Mouse (Mus musculus): ENCODE data around the gene Saa4. TPM values are rescaled to one million over a fixed set of nuclear protein-coding genes. Genes with fewer than 3 reads are reported as not detected.

Saa4 gene
- polyA plus RNA-seq, 1 experiment from 2014 or later: not detected

DNA sequence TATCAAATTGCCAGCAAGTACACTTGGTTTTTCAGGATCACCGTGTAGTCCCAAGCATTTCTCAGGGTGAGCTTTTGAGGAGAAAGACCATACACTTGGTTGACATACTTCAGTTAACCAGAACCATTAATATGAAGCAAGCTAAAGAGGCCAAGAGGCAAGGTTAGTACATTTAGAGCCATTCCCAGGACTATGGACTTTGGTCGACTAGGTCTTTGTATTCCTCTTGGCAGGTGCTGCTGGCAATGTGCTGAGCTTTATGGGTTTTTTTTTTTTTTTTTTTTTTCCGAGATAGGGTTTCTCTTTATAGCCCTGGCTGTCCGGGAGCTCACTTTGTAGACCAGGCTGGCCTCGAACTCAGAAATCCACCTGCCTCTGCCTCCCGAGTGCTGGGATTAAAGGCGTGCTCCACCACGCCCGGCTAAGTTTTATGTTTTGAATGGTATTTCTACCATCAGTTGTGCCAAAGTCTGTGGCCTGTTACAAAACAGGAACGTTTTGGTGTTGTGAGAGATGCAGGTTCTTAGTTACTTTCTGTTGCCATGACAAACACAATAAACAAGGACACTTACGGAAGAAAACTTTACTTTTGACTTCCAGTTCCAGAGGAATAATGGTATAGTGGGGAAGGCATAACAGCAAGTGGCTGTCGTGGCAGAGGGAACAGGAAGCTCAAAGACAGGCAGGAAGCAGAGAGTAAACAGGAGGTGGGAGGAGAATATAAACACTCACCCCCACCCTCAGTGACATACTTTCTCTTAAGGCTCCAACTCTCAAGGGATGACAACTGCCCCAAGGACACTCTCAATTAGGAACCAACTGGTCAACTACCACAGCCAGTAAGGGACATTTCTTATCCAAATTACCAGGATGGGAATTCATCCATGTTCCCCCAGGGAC, 6.4 kb upstream of the Saa4 start:
- no peaks in the 10 kb centered on the region for H3K27me3 ChIP-seq (ENCODE audit: poor library complexity, severe bottlenecking)
- no peak overlapping the region for H3K4me3 ChIP-seq
- DNase-seq (ENCODE audit: extremely low spot score, low spot score): no peak
- 88% methylated on average over 12 of the region's 12 CpGs for WGBS
- no peaks in the 10 kb centered on the region for H3K36me3 ChIP-seq (replicated peaks)
- no peaks in the 10 kb centered on the region for H3K4me1 ChIP-seq
- no peak overlapping the region for H3K27ac ChIP-seq
- no peaks in the 10 kb centered on the region for H3K9me3 ChIP-seq

DNA sequence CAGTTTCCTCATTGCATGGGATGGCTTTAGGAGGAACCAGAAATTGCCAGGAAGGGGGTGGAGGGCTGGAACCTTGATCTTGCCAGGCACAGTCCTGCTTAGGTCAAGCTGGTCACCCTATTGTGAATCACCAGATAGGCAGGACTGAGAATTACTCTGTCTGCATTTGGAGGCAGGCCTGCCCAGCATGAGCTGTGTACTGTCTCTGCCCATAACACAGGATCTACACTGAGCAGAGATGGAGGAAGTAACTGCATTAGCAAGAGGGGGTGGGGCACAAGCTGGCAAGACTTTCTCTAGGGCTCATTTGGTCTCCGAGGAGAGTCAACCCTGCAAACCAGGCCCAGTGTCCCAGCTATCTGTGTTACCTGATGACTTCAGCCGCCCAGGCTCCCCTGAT, 2.6 kb upstream of the Saa4 start:
- no peak for DNase-seq (ENCODE audit: extremely low spot score, low spot score)
- H3K4me3 ChIP-seq: no peak overlapping the region
- H3K27ac ChIP-seq: no peak overlapping the region
- H3K9me3 ChIP-seq: no peaks in the 10 kb centered on the region
- no peaks in the 10 kb centered on the region for H3K36me3 ChIP-seq (replicated peaks)
- 87% methylated on average over 2 of the region's 2 CpGs for WGBS
- no peaks in the 10 kb centered on the region for H3K4me1 ChIP-seq
- no peaks in the 10 kb centered on the region for H3K27me3 ChIP-seq (ENCODE audit: poor library complexity, severe bottlenecking)

DNA sequence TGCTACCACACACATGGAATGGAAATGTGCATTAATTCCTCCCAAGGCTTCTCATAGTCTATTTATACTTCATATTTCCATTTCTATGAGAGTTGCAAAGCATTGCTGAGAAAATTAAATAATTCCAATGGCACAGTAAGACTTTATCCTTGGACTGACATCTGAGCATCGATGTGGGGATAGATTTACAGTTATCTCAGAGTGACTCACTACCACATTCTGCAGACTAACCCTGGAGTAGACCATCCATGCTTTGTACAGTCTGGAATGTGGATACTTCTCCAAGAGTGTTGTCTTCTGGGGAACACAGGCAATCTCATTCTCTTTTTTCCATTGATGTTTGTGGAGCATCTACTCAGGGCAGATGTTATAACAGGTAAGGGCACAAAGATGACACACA, 4.8 kb downstream of the Saa4 start:
- DNase-seq (ENCODE audit: extremely low spot score, low spot score): no peak
- WGBS: 84% methylated on average over 1 of the region's 1 CpGs
- Histone ChIP-seq H3K4me1 (no peaks in the 10 kb centered on the region), H3K9me3 (no peaks in the 10 kb centered on the region), H3K36me3 (replicated peaks) (no peaks in the 10 kb centered on the region), H3K27ac (no peak overlapping the region), H3K4me3 (no peak overlapping the region), H3K27me3 (ENCODE audit: poor library complexity, severe bottlenecking) (no peaks in the 10 kb centered on the region)

GRCm38 (mm10) chr7:46724396-46724795, 8.0 kb downstream of the Saa4 start:
- H3K27ac ChIP-seq: no peak overlapping the region
- no peaks in the 10 kb centered on the region for H3K36me3 ChIP-seq (replicated peaks)
- H3K4me3 ChIP-seq: no peak overlapping the region
- no peaks in the 10 kb centered on the region for H3K27me3 ChIP-seq (ENCODE audit: poor library complexity, severe bottlenecking)
- DNase-seq (ENCODE audit: extremely low spot score, low spot score): no peak
- H3K9me3 ChIP-seq: no peaks in the 10 kb centered on the region
- WGBS: 82% methylated on average over 5 of the region's 5 CpGs
- no peaks in the 10 kb centered on the region for H3K4me1 ChIP-seq

GRCm38 (mm10) chr7:46723849-46724248, 8.6 kb downstream of the Saa4 start:
- DNase-seq (ENCODE audit: extremely low spot score, low spot score): no peak
- H3K27me3 ChIP-seq (ENCODE audit: poor library complexity, severe bottlenecking): no peaks in the 10 kb centered on the region
- 94% methylated on average over 3 of the region's 3 CpGs for WGBS
- no peak overlapping the region for H3K4me3 ChIP-seq
- no peaks in the 10 kb centered on the region for H3K9me3 ChIP-seq
- no peak overlapping the region for H3K27ac ChIP-seq
- H3K4me1 ChIP-seq: no peaks in the 10 kb centered on the region
- no peaks in the 10 kb centered on the region for H3K36me3 ChIP-seq (replicated peaks)

DNA sequence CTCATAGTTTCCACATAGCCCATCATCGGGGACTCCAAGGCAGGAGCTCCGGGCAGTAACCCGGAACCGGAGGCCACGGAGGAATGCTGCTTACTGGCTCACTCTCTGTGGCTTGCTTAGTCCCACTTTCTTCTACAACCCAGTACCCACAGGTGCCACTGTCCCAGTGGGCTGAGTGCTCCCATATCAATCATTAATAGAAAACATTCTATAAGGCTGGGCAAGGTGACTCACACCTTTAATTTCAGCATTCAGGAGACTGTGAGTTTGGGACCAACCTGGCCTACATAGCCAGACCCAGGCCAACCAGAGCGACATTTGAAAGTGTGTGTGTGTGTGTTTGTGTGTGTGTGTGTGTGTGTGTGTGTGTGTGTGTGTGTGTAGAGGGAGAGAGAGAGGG, 9.0 kb downstream of the Saa4 start:
- Histone ChIP-seq H3K36me3 (replicated peaks) (no peaks in the 10 kb centered on the region), H3K27ac (no peak overlapping the region), H3K4me3 (no peak overlapping the region), H3K4me1 (no peaks in the 10 kb centered on the region), H3K27me3 (ENCODE audit: poor library complexity, severe bottlenecking) (no peaks in the 10 kb centered on the region), H3K9me3 (no peaks in the 10 kb centered on the region)
- WGBS: 94% methylated on average over 6 of the region's 6 CpGs
- DNase-seq (ENCODE audit: extremely low spot score, low spot score): no peak

DNA sequence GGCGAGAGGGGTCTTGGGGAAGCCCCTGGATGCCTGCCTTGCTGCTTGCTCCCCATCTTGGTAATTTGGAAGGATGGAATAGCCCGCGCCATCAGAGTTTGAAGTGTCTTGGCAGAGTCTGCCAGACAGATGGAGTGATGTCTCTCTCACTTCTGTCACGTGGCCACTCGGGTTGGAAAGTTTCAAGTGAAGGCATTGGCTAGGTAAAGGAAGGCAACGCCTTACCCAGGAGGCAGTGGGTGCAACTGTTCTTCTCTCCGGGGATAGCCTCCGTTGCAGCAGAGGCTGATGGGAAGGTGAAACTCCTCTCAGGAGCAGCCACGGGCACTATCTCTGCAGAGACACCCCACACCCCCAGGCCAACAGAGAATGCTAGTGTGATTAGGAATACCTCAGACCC, 11.9 kb downstream of the Saa4 start:
- Histone ChIP-seq H3K4me3 (no peak overlapping the region), H3K4me1 (no peaks in the 10 kb centered on the region), H3K36me3 (replicated peaks) (no peaks in the 10 kb centered on the region), H3K27me3 (ENCODE audit: poor library complexity, severe bottlenecking) (no peaks in the 10 kb centered on the region), H3K27ac (no peak overlapping the region), H3K9me3 (no peaks in the 10 kb centered on the region)
- no peak for DNase-seq (ENCODE audit: extremely low spot score, low spot score)
- WGBS: 78% methylated on average over 9 of the region's 9 CpGs

- WGBS: 84% methylated on average over 7 of the region's 7 CpGs
- no peak overlapping the region for H3K4me3 ChIP-seq
Measured at GRCm38 (mm10) chr7:46719526-46719925, 12.9 kb downstream of the Saa4 start.

GRCm38 (mm10) chr7:46718591-46719270, 13.7 kb downstream of the Saa4 start:
- Histone ChIP-seq H3K27ac (no peak overlapping the region), H3K9me3 (no peaks in the 10 kb centered on the region), H3K27me3 (ENCODE audit: poor library complexity, severe bottlenecking) (peaks cover 6% of the 10 kb centered on the region; the same call in 1 of the 2 replicates), H3K4me3 (no peak overlapping the region), H3K4me1 (no peaks in the 10 kb centered on the region), H3K36me3 (replicated peaks) (no peaks in the 10 kb centered on the region)
- WGBS: 89% methylated on average over 7 of the region's 7 CpGs
- no peak for DNase-seq (ENCODE audit: extremely low spot score, low spot score)

More at GRCm38 (mm10) chr7:46719526-46719925, 12.9 kb downstream of the Saa4 start:
- DNase-seq (ENCODE audit: extremely low spot score, low spot score): no peak
- H3K4me1 ChIP-seq: no peaks in the 10 kb centered on the region
- H3K36me3 ChIP-seq (replicated peaks): no peaks in the 10 kb centered on the region
- H3K27me3 ChIP-seq (ENCODE audit: poor library complexity, severe bottlenecking): no peaks in the 10 kb centered on the region
- no peak overlapping the region for H3K27ac ChIP-seq
- no peaks in the 10 kb centered on the region for H3K9me3 ChIP-seq

DNA sequence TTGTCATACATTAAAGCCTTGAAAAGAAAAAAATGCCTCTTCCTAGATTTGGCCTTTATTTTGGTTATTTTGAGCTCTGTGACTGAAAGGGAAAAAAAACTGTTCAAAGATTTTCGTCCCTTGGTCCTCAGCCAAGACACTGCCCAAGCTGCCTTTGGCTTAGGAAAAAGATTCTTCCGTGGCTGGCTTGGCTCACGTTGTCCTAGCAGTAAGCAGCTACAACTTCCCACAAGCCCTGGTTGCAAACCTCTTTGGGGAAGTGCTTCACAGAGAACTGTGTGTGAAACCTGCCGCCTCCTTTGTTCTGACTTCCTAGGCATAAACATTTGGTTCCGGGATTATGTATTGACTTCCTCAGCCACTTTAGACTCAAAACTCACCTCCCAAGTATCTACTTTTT, 15.5 kb downstream of the Saa4 start:
- DNase-seq (ENCODE audit: extremely low spot score, low spot score): no peak
- H3K27me3 ChIP-seq (ENCODE audit: poor library complexity, severe bottlenecking): peaks cover 6% of the 10 kb centered on the region; the same call in 1 of the 2 replicates
- H3K36me3 ChIP-seq (replicated peaks): no peaks in the 10 kb centered on the region
- 76% methylated on average over 5 of the region's 5 CpGs for WGBS
- no peak overlapping the region for H3K4me3 ChIP-seq
- no peaks in the 10 kb centered on the region for H3K4me1 ChIP-seq
- H3K27ac ChIP-seq: no peak overlapping the region
- H3K9me3 ChIP-seq: no peaks in the 10 kb centered on the region

- H3K36me3 ChIP-seq (replicated peaks): no peaks in the 10 kb centered on the region
- no peak within 1 kb of the TSS for H3K4me3 ChIP-seq
- 90% methylated on average over 5 of the region's 5 CpGs for WGBS
- no peaks in the 10 kb centered on the region for H3K9me3 ChIP-seq
- peaks cover 6% of the 10 kb centered on the region; the same call in 1 of the 2 replicates for H3K27me3 ChIP-seq (ENCODE audit: poor library complexity, severe bottlenecking)
- no peaks in the 10 kb centered on the region for H3K4me1 ChIP-seq
- no peak within 1 kb of the TSS for H3K27ac ChIP-seq
- no peak for DNase-seq (ENCODE audit: extremely low spot score, low spot score)
Measured at GRCm38 (mm10) chr7:46715600-46715999, 16.8 kb downstream of the Saa4 start, which contains the start of gene Saa3. Gene Saa3, minus strand, starts transcription at chr7:46715700.

DNA sequence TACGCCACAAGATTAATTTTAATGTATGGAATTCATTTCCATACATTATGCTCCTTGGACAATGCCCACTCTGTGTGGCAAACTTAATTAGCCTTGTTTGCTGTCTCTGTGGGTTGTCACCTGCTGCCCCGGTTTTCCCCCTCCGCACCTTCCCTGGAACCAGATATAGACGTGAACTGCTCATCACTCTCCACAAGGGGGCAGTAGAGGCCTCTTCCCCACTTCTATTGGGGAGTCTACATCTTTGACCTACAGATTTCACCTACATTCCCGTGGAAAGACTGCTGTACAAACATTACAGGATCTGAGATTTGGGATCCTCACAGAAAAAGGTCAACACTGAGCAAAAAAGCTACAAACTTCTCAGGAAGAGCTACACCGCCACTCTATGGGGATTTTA, 17.9 kb downstream of the Saa4 start:
- WGBS: 38% methylated on average over 6 of the region's 6 CpGs
- H3K4me3 ChIP-seq: no peak overlapping the region
- peaks cover 6% of the 10 kb centered on the region; the same call in 1 of the 2 replicates for H3K27me3 ChIP-seq (ENCODE audit: poor library complexity, severe bottlenecking)
- no peaks in the 10 kb centered on the region for H3K9me3 ChIP-seq
- no peak overlapping the region for H3K27ac ChIP-seq
- H3K36me3 ChIP-seq (replicated peaks): no peaks in the 10 kb centered on the region
- H3K4me1 ChIP-seq: peaks cover 3% of the 10 kb centered on the region
- DNase-seq (ENCODE audit: extremely low spot score, low spot score): peak; percentile 42

DNA sequence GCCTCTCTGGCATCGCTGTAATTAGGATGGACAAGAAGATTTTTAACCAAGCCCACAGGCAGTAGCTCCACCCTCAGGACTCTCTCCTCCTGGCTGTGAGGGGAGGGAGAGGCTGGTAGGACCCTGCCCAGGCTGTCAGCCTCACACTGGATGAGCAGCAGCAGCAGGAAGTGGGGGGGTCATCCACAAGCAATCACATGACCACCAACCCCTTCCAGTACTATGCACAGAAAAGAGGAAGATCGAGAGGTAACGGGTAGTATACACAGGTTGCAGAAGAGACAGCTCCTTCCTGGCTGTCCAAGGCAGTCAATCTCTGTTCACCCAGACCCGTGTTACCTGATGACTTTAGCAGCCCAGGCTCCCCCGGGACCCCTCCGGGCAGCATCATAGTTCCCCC, 20.2 kb downstream of the Saa4 start:
- 86% methylated on average over 6 of the region's 6 CpGs for WGBS
- H3K36me3 ChIP-seq (replicated peaks): peaks cover 16% of the 10 kb centered on the region

More for the DNA sequence above, 20.2 kb downstream of the Saa4 start:
- no peak overlapping the region for H3K27ac ChIP-seq
- peaks cover 10% of the 10 kb centered on the region for H3K4me1 ChIP-seq
- peaks cover 6% of the 10 kb centered on the region; the same call in 1 of the 2 replicates for H3K27me3 ChIP-seq (ENCODE audit: poor library complexity, severe bottlenecking)
- DNase-seq (ENCODE audit: extremely low spot score, low spot score): no peak
- no peak overlapping the region for H3K4me3 ChIP-seq
- no peaks in the 10 kb centered on the region for H3K9me3 ChIP-seq

All from forebrain, embryonic 10.5 days (tissue).